Mouse (Mus musculus) spleen, adult 12 weeks (tissue): Measurements from ENCODE around the gene Gab1.

Source experiments
- DNase-seq: peaks from one replicate; pipeline ENCODE4 v3.0.0; 2022; ENCODE audit warnings: low spot score

Gene Gab1

DNA sequence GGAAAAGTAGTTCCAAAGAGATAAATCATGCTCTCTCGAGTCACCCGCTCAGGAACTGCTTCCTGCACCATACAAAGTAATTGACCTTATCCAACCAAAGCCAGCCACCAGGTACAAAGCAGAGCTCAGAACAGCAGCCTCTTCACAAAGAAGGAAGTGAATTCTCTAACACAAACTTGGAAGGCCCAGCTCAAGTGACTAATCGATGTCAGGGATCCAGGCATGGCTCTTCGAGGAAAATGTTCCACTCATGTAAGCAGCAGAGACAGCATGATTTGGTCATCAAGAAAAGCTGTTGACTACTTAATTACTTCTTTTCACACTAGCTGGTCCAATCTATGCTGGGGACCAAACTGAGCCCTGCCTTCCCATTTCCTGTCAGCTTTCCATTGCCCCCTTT is 69.4 kb downstream of the Gab1 start:
- DNase-seq = no peak

DNA sequence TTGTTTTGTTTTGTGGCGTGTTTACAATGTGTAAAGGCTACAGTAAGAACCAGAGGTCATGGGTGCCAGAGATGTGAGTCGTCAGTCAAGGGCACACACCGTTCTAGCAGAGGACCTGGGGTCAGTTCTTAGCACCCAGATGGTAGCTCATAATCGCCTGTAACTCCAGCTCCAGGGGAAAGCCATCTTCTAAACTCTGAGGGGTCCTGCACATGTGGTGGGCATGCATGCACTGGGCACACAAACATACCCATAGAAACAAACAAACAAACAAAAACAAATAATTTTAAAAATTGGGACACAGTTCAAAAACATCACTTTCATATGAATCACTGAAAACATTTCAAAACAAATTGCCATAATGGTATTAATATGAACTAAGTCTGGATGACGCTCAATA is 69.9 kb downstream of the Gab1 start:
- no peak for DNase-seq

DNA sequence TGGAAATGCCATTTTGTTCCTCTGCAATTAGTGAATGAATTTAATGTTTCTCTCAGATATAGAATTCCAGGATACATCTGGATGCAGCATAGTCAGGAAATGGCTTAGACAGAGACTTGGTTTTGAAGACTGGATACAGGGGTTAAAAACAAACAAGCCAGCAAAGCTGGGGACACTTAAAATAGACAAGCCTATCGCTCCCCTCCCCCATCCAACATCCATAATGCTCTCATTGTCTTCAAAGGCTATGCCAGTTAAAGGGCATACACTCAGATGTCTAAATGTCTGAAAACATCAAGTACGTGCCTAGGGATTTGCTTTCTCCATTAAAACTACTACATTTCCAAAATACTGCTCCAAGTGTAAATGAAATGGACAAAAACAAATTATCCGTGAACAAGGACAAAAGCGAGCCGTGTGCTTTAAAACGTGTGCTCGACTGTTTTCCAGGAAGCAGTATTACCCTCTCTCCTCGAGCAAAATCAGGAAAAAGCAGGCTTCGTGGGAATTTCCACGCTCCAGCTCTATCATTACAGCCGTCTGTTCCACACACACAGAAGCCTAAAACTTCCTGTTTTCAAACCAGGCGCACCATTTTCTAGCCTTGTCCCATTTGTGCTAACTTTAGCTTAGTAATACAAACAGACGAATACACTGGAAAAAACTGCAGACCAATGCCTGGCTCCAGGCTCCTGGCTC is 72.4 kb downstream of the Gab1 start:
- DNase-seq = no peak

DNA sequence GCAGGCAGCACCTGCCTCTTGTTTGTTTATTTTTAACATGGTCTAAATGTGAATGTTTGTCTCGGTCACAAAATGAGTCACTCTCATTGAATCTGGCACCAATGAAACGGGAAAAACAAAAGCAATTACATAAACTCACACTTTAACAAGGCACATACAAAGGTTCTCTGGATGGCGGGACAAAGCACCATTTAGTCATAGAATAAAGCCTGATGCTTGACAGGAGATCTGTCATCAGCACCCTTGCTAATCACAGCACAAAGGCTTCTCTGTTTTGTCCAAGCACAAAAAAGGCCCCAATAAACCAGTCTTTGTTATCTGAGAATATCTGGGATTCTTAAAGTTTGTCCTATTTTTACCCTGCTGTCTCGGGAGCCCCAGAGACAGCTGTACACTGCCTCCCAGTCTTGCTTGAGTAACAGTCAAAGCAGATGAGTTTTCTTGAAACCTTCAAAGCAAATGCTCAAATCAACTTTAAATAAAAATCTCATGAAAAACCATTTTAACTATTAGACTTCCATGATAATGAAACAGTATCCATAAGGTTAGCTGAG is 76.2 kb downstream of the Gab1 start:
- no peak for DNase-seq

DNA sequence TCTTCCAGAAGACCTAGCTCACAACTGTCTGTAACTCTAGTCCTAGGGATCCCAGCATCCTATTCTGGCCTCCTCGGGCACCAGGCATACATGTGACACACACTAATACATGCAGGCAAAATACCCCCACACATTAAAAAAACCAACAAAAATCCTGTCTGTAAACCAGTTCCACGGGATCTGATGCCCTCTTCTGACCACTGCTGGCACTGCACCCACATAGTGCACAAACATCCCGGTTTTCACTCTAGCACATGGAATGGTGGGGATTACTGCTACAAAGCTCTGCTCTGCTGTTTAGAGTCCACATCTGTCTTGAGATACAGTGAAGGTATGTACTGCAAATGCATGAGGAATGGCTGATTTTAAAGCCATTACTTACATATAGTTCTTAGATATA is 81.5 kb downstream of the Gab1 start:
- no peak for DNase-seq

DNA sequence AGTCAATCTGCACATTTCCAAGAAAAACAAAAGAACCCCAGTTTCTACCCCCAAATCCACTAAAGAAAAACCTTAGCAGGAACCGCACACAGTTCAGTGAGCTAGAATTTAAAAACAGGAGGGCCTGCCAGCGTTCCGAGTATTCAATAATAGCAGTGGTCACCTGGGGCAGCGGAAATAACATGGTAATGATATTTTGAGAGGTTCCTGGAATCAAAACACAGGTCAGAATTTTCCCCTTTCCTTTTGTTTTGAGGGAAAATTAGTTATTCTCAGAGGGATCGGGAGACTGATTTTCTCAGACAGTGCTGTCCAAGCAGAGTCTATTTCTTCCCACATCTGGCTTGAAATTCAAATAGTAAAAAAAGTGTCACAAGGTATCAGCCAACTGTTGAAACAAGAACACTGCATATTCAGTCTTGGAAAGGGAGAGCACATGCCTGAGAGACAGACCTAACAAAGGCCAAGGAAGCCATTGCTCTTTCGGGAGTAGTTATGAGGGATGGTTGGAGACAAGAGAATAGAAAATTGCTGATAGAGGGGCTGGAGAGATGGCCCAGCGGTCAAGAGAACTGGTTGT is 82.0 kb downstream of the Gab1 start:
- DNase-seq = no peak

DNA sequence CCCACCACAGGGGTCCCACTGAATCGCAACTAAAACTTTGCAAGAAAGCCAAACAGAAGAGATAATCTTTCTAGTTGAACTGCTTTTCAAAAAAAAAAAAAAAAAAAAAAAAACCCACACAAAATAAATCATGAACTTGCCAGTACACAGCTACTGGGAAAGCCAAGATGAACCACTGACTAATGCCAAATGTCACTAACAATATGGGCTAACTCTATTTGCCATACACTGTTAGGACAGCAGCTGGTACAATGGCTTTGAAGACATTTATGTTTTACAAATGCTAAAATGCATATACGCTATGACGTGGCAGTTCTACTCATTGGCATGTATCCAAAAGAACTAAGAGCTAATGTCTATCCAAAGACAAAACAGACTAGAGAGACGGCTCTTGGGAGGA is 84.2 kb downstream of the Gab1 start:
- no peak for DNase-seq

DNA sequence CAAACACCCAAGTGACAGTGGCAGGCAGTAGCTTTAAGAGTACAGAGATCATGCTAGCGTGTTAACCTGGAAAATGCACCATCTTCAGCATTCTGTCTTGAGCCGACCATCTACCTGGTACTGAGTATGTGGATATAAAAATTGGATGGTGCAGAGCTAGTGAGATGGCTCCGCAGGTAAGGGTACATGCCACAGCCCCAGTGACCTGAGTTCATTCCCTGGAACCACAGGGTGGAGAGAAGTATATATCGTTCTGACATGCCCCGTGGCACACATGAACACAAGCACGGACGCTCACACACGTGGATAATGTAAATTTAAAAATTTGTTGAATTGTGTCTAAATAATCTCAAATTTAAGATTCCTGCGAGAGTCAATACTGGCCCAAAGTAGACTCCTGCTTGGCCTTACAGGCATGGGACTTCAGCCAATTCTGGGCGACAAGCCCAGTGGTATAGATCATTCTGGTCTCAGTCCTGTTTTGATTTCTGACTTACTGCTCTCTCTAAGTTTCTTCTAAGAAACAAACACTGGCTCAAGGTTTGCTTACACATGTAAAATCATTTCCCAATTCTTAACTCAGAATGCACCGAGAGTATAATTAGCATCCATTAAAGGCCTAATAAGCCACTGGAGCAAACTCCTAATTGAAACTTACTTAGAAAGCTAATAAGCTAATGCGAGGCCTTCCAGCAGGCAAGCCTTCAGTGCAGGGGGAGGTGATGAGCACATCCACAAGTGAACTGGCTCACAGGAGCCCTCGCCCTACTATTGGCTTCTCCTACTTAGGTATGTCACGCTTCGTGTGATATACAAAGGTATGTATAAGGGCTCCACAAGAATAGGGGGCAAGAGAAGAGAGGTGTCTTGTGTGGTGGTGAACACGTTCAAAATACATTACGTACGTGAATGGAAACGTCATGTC is 85.5 kb downstream of the Gab1 start:
- DNase-seq = no peak

DNA sequence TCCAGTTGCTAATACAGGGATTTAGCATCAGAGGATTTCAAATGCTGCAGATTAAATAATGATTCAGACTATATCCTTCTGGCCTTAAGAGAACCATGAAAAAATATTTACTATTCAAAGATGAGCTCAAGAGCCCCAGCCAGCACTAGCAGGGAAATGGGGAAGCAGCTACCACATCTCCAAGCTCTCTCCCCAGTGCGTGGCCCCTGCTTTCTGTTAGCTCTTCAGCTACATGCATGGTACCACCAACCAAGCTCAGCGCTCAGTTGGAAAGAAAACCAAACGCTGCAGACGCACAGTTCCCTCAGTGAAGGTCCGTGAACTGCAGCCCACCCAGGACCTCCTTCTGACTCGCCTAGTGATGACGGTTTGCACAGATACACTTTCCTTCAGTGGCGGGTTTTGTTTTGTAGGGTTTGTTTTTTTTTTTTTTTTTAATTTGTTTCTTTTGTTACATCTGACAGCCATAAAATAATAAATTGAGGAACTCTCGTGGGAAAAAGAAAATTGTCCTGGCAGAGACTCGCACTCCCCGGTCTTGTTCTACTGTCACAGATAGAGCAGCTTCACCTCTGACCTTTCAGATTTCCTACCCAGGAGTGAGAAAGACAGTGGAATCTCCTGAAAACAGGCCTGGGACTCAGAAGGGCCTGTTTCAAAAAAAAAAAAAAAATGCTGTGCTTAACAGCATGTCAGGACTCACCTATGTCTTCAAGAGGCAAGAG is 86.4 kb downstream of the Gab1 start:
- no peak for DNase-seq

DNA sequence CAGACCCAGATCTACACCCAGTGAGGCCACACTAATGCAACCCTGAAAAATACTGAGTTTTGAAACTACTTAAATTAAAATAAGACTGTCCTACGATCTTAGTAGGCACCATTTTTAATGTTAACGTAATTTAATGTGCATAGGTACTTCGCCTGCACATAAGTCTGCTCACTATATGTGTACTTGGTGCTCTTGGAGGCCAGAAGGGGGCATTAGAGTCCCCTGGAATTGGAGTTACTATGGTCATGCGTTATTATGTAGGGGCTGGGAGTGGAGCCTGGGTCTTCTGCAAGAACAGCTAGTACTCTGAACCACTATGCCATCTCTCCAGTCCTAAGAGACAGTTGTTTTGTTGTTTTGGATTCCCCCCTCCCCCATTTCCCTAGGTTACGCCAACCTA is 88.1 kb downstream of the Gab1 start:
- DNase-seq = no peak

DNA sequence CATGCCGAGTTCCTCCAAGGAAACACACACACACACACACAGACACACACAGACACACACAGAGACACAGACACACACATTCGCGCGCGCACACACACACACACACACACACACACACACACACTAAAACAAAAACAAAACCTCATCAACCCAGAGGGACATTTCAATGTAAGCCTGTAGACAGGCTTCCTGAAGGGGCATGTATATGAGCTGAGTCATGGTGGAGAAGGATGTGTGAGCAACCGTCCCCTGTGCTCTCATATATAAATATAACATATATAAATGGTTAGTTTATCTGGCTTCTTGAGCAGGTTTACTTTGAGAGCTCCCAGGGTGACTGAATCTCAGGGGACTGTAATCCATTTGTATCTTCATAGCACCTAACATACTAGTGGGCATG is 91.0 kb downstream of the Gab1 start:
- DNase-seq = no peak

DNA sequence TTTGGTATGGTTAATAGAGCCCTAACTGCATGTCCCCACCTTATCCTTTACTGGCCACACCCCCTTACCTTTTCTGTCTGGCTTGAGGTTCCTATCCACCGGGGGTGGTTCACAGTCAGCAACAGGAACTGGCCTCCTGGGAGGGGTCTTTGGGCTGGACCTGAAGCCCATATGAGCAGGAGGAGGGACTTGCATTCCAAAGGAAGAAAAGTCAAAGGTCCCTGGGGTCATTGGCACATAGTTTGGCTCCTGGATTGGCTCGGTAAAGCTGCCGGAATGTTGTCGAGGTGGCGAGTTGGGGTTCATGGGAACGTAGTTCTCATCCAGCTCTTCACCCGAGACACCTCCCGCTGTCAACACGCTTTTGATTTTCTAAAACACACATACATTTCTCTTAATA is 95.8 kb downstream of the Gab1 start:
- DNase-seq = no peak

DNA sequence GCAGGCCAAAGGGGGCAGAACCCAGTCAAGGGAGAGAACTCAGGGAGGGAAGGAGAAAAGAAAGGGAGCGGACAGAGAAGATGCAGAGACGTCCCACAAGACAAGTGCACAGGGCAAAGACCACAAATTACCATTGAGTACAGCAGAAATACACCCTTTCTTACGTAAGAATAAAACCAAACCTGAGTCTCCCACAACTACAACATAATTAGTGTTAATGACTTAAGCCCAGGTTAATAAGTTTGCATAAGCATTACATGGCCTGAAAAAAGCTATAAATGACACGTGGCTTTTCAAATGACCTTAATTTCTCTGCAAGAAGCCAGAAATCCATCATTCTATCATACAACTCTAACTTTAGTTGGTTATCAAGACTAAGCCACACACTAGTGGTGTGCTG is 97.0 kb downstream of the Gab1 start:
- DNase-seq = no peak

DNA sequence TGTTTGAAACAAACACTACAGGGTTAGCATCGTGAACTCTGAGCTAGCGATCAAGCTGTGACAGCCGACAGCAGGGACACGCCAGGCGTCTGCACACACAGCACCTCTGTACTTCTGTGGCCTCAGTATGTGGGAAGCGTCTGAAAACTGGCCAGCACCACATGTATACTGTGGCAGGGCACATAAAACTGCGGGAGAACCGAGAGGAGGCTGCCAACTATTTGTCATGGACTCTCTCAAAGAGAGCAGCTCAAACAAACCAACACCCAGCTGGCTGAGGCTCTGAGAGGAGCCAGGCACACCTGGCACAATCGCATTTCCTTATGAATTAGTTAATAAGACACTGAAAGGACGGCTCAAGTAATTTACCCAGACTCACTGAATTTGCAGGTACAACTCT is 99.0 kb downstream of the Gab1 start:
- no peak for DNase-seq

DNA sequence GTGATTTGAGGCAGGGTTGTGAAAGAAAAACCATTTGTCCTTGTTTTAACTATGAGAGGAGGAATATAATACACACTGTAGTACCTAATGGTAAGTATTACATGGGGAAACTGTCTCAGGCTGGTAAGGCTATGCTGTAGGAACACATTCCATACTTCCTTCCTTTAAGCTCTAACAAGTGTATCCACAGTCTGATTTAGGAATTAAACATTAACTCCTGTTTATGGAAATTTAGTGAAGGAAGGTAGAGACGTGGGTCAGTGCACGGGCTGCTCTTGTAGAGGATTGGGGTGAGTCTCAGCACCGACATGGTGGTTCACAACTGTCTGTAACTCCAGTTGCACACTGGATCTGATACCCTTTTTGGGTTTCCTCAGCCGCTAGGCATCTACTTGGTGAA is 100.0 kb downstream of the Gab1 start:
- DNase-seq = no peak

DNA sequence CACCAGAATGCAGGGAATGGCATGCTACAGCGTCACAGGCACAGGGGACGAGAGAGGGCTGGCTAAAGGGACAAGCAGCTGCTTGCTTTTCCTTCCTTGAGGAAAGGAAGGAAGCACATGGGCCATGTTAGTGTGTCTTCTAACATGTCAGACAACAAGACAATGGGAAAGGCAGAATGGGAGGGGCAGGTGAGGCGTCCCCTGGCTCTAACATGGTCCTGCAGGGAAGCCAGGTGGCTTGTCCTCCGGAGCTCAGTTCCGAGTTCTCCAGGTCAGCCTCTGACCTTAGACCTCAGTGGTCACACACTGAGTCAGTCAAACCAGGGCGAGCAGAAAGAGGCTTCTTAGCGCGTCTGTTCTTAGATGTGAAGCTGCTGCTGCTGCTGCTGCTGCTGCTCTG is 103.9 kb downstream of the Gab1 start:
- DNase-seq = no peak

DNA sequence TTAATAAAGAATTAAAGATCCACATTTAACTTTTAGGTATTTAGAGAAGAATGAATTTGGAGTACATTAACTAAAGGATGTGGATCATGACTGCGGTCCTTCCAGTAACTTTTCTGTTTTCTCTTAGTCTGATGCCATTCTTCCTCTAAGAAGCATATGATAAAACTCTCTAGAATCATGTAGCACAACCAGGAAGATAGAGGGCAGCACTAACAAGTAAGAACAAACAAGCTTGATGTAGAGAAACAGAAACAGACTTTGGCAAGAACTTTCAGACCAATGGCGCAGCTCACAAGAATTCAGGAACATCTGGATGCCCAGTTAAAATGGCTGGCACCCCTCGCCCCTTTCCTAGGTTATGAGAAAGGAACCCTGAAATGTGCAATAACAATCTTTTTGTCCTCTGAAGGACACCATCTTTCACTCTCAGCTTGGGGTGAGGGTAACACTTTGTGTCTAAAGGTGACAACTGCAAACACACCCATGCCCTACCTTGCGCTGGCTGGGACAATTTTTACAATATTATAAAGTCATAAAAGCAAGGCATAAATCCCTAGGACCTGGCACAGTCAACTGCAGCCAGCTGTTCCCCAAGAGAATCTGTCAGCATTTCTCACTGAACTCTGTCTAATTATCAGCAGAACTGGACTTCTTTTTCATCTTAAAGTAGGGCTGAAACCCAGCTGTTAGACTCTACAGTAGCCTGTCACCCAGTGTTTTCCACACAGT is 107.4 kb downstream of the Gab1 start:
- no peak for DNase-seq

DNA sequence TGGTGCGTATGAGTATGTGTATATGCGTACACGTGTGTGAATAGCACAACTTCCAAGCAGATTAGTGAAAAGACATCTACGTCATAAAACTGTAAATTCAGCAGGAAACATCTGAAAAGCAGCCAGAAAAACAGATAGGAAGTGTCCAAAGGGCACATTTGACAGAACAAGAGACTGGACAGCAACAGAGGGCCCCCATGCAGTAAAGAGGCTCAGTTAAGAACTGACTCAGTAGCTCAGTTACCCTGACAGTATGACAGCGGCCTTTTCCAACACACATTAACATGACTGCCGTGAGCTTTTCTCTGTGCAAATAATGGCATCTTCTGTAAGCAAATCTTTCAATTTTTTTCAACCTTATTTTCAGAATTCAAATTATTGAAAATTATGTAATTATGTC is 111.9 kb downstream of the Gab1 start:
- no peak for DNase-seq

DNA sequence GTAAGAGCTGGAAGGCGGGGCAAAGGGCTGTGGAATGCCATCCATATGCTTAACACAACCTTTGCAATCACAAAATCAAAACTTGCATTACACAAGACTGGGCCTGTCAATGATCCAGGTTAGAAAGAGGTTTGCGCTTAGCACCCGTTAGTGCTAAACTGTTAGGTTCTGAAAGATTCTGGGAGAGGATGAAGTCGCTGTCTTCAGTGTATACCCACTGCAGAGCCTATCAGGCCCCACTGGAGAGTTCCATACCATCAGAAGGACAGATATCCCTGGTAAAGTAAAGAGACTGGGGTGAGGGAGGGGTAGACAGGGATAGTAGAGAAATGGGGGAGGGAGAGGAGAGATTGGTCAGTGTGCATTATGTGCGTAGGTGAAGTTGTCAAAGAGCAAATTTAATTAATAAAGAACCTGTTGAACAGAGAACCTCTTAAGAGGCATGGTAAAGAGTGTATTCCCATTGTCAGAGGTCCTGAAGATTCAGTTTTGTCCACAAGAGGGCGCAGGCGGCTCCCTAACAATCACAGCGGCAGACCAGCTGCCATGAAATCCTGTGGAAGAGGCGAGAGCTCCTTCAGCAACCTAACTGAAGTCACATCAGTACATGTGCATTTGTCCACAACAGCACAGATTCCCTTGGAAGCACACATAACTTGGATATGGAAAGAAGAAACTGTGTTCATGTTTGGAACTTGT is 127.2 kb downstream of the Gab1 start:
- DNase-seq = peak; percentile 55

DNA sequence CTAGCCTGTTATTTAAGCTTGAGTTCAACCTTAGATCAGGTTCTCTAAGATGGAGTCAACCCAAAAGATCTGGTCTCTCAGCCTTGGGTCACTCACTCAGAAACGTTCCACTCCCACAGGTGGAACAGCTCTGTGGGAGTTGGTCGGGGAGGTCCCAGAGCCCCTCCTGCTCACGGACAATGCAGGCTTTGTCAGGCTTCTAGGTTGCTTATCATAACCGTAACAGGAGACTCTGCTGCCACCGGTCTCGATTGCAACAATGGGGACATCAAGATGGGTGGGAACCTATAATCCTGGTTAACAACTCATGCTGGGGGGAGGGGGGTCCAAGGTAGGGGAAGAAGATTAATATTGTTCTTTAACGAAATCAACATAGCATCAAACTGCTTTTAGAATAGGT is 127.9 kb downstream of the Gab1 start:
- DNase-seq = no peak

DNA sequence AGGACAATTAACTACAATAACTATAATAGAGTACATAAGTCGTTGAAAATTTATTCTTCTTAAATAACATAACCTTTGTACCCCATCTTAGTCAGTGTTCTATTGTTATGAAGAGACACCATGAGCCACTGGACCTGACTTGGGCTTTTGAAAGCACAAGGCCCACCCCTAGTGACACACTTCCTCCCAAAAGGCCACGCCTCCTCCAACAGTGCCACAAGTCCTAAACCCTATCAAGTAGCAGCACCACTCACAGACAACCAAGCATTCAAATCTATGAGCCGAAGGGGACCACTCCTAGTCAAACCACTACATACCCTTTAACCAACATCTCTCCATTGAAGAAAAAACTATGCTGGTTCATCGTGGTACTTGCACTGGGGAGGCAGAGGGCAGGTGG is 131.2 kb downstream of the Gab1 start:
- DNase-seq = no peak
